Mouse (Mus musculus) myocyte (in vitro differentiated cells): ENCODE measurements around the gene Lipa.
A peak's percentile ranks its signal among the peaks of the same experiment; 100 is the strongest.

ENCODE experiments used
- CEBPB ChIP-seq: IDR thresholded peaks from 2 replicates; pipeline ENCODE4 v1.6.1; 2011; ENCODE audit warnings: mild to moderate bottlenecking, moderate library complexity; ENCODE audit not compliant: poor library complexity, insufficient read depth, severe bottlenecking
- MAX ChIP-seq: IDR thresholded peaks from one replicate; pipeline ENCODE4 v1.6.1; 2011; ENCODE audit warnings: low read depth, mild to moderate bottlenecking, control low read depth
- MYOD1 ChIP-seq, 3 experiments: IDR thresholded peaks; one replicate each; pipeline ENCODE4 v1.6.1; 2011; ENCODE audit warnings: control low read depth in 2 of 3, low read depth in 2 of 3, mild to moderate bottlenecking in 2 of 3, moderate library complexity in 1 of 3; ENCODE audit not compliant: insufficient read length in 2 of 3, control insufficient read depth in 1 of 3
- POLR2A ChIP-seq: IDR thresholded peaks from one replicate; pipeline ENCODE4 v1.6.1; 2011; ENCODE audit warnings: low read depth, mild to moderate bottlenecking, control low read depth, moderate library complexity; ENCODE audit not compliant: insufficient read length
- POLR2AphosphoS2 ChIP-seq: IDR thresholded peaks from one replicate; pipeline ENCODE4 v1.6.1; 2011; ENCODE audit warnings: low read depth, control low read depth; ENCODE audit not compliant: insufficient read length

GRCm38 (mm10) chr19:34450784-34451370 is 76.4 kb downstream of the Lipa start:
- no peak for TF ChIP-seq POLR2A
- TF ChIP-seq CEBPB: peak; percentile 90
- no peak for TF ChIP-seq MAX
- TF ChIP-seq POLR2AphosphoS2: no peak
- TF ChIP-seq MYOD1 (IDR thresholded peaks at IDR 0.05; ENCODE audit: control insufficient read depth in 1 of 3, insufficient read length in 2 of 3, low read depth in 2 of 3): peak in 1 of 3 experiments; percentile 16
